Mouse (Mus musculus): ENCODE measurements around the gene Gpr55.

The Gpr55 gene

DNA sequence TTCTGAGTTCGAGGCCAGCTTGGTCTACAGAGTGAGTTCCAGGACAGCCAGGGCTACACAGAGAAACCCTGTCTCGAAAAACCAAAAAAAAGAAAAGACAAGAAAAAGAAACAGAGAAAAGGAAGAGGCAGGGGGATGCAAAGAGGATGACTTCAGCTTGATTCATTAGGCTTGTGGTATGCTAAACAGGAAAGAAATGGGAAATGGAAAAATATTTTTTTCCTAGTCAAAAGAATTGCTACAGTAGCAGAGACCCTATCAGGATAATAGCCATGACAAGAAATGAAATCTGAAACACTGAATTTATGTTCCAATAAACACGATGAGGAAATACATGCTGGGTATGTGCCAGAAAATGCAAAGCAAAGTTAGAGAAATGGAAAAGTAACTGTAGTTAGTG is 5.7 kb downstream of the Gpr55 start:
- Histone ChIP-seq H3K4me3 (replicated peaks; ENCODE audit: low read length) (no peak overlapping the region), H3K4me1 (replicated peaks; ENCODE audit: low read depth, low read length) (no peaks in the 10 kb centered on the region; the same call in 1 of the 2 replicates), H3K9me3 (ENCODE audit: low read length) (no peaks in the 10 kb centered on the region), H3K27me3 (ENCODE audit: insufficient read depth, low read length) (peaks cover 11% of the 10 kb centered on the region), H3K36me3 (ENCODE audit: insufficient read depth, low read length) (no peaks in the 10 kb centered on the region)
- TF ChIP-seq NANOG (IDR thresholded peaks at IDR 0.05; ENCODE audit: borderline replicate concordance, low read length) (no peak), POU5F1 (IDR thresholded peaks at IDR 0.05; ENCODE audit: borderline replicate concordance, low read length) (no peak), CTCF (conservative IDR thresholded peaks at IDR 0.05; ENCODE audit: low read length) (no peak)

DNA sequence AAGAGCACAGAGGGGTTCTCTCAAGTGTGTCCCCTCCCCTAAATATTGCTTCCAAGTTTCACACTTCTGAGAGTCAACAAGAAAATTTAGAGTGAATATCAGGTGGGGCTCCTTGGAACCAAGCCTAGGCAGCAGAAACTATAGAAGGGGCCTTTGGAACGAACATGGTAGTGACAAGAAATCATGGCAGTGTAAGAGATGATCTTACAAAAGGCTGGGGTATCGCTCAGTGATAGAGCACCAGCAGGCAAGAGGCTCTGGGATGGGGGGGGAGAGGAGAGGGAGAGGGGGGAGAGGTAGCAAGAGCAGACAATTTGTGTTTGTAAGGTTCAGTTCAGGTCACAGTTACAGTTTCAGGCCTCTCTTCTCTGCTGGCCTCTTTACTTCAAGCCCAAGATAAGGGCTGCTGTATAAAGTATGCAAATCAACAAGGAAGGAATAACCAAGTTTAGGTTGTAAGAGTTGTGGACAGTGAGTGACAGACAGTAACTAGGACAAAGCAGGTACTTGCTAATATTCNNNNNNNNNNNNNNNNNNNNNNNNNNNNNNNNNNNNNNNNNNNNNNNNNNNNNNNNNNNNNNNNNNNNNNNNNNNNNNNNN is 11.6 kb downstream of the Gpr55 start:
- TF ChIP-seq POU5F1 (IDR thresholded peaks at IDR 0.05; ENCODE audit: borderline replicate concordance, low read length) (no peak), CTCF (conservative IDR thresholded peaks at IDR 0.05; ENCODE audit: low read length) (no peak), NANOG (IDR thresholded peaks at IDR 0.05; ENCODE audit: borderline replicate concordance, low read length) (no peak)
- Histone ChIP-seq H3K4me3 (replicated peaks; ENCODE audit: low read length) (no peak overlapping the region), H3K9me3 (ENCODE audit: low read length) (peaks cover 8% of the 10 kb centered on the region; the same call in 1 of the 2 replicates), H3K27me3 (ENCODE audit: insufficient read depth, low read length) (no peaks in the 10 kb centered on the region), H3K4me1 (replicated peaks; ENCODE audit: low read depth, low read length) (no peaks in the 10 kb centered on the region), H3K36me3 (ENCODE audit: insufficient read depth, low read length) (no peaks in the 10 kb centered on the region)

DNA sequence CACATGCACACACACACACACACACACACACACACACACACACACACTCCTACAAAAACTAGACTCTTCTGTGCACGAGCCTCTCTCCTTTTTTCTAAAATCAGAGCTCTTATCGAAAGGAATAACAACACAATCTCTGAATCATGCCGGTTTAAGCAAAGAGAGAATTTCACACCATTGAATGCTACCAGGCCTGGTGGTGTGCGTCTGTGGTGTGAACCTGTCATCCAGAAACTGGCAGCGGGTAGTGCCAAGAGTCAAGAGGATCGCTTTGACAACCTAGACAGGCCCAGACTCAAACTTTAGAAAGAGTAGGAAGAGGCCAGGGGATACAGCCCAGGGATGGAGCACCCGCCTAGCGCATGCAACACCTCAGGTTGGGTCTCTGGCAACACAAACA is 18.5 kb downstream of the Gpr55 start:
- Histone ChIP-seq H3K9me3 (ENCODE audit: low read length) (peaks cover 8% of the 10 kb centered on the region; the same call in 1 of the 2 replicates), H3K36me3 (ENCODE audit: insufficient read depth, low read length) (no peaks in the 10 kb centered on the region), H3K4me1 (replicated peaks; ENCODE audit: low read depth, low read length) (no peaks in the 10 kb centered on the region), H3K4me3 (replicated peaks; ENCODE audit: low read length) (no peak overlapping the region), H3K27me3 (ENCODE audit: insufficient read depth, low read length) (peaks cover 38% of the 10 kb centered on the region)
- TF ChIP-seq POU5F1 (IDR thresholded peaks at IDR 0.05; ENCODE audit: borderline replicate concordance, low read length) (no peak), NANOG (IDR thresholded peaks at IDR 0.05; ENCODE audit: borderline replicate concordance, low read length) (no peak), CTCF (conservative IDR thresholded peaks at IDR 0.05; ENCODE audit: low read length) (no peak)

DNA sequence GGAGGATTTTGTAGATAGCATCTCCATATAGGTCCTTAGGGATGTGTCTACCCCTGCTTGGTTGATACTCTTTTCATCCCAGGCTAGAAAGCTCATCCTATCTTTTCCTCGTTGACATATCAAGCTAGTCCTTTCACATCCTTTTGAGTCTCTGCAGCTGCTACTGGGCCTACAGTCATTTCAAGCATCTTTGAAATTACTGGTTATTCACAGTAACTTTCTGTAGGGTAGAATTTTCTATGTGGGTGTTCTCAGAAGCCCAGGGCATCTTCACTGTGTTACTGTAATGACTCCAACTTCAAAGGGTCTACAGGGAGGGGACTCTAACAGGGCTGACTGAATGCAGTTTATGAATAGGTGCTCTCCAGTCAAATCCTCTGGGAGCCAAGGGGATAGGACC is 23.5 kb downstream of the Gpr55 start:
- no peak overlapping the region for H3K4me3 ChIP-seq (replicated peaks; ENCODE audit: low read length)
- H3K27me3 ChIP-seq (ENCODE audit: insufficient read depth, low read length): peaks cover 43% of the 10 kb centered on the region
- TF ChIP-seq NANOG (IDR thresholded peaks at IDR 0.05; ENCODE audit: borderline replicate concordance, low read length): no peak
- no peak for TF ChIP-seq CTCF (conservative IDR thresholded peaks at IDR 0.05; ENCODE audit: low read length)
- no peak for TF ChIP-seq POU5F1 (IDR thresholded peaks at IDR 0.05; ENCODE audit: borderline replicate concordance, low read length)
- no peaks in the 10 kb centered on the region for H3K36me3 ChIP-seq (ENCODE audit: insufficient read depth, low read length)
- H3K4me1 ChIP-seq (replicated peaks; ENCODE audit: low read depth, low read length): peaks cover 13% of the 10 kb centered on the region
- H3K9me3 ChIP-seq (ENCODE audit: low read length): peaks cover 12% of the 10 kb centered on the region

DNA sequence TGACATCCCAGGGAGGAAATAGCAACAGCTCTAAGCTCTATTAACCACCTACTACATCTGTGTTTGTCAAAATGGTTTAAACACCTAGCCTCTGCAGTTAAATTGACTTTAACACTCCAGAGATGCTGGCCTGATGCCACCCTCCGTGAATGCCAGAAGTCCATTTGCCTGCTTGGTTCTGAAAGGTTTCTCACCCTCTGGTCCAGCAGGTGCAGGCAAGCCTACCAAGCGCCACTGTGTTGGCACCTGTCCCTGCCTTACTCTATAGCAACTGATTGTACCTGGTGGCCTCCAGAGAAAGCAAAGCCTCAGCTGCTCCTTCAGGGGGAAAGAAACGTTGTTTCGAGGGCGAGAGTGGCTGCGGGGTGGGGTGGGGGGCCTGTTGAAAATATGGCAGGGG is 24.5 kb downstream of the Gpr55 start:
- TF ChIP-seq CTCF (conservative IDR thresholded peaks at IDR 0.05; ENCODE audit: low read length): no peak
- TF ChIP-seq POU5F1 (IDR thresholded peaks at IDR 0.05; ENCODE audit: borderline replicate concordance, low read length): no peak
- TF ChIP-seq NANOG (IDR thresholded peaks at IDR 0.05; ENCODE audit: borderline replicate concordance, low read length): no peak
- Histone ChIP-seq H3K36me3 (ENCODE audit: insufficient read depth, low read length) (no peaks in the 10 kb centered on the region), H3K4me1 (replicated peaks; ENCODE audit: low read depth, low read length) (peaks cover 13% of the 10 kb centered on the region), H3K27me3 (ENCODE audit: insufficient read depth, low read length) (peaks cover 36% of the 10 kb centered on the region), H3K9me3 (ENCODE audit: low read length) (peaks cover 21% of the 10 kb centered on the region), H3K4me3 (replicated peaks; ENCODE audit: low read length) (no peak overlapping the region)

DNA sequence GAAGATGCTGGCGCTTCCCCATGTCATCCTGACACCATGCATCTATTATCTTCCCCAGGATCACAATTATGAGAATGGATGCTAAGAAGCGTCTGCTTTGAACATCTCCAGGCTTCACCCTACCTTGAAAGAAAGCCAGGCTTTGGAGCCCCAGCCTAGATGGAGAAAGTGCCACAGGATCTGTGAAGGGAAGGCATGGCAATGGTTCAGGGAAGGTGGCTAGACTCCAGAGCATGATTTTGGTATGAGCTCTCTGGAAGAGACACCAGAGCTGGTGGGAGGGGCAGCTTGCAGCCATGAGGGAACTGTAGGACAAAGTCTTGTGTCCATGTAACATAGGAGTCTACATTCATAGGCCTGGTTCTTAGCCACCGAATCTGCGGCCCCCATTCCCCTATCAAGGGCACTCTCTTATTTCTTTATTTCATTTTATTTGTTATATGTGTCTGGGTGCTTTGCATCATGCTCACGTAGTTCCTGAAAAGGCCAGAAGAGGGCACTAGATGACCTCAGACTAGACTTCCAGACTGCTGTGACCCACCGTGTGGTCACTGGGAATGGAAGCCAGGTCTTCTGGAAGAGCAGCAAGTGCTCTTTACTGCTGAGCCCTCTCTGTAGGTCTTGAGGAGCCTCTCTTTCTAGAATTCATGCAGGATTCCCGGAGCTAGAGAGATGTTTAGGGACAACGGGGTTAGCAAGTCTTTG is 25.5 kb downstream of the Gpr55 start:
- Histone ChIP-seq H3K4me3 (replicated peaks; ENCODE audit: low read length) (no peak overlapping the region), H3K4me1 (replicated peaks; ENCODE audit: low read depth, low read length) (peaks cover 13% of the 10 kb centered on the region), H3K36me3 (ENCODE audit: insufficient read depth, low read length) (no peaks in the 10 kb centered on the region), H3K27me3 (ENCODE audit: insufficient read depth, low read length) (peaks cover 30% of the 10 kb centered on the region), H3K9me3 (ENCODE audit: low read length) (peaks cover 31% of the 10 kb centered on the region)
- TF ChIP-seq CTCF (conservative IDR thresholded peaks at IDR 0.05; ENCODE audit: low read length): peak; percentile 91
- TF ChIP-seq POU5F1 (IDR thresholded peaks at IDR 0.05; ENCODE audit: borderline replicate concordance, low read length): no peak

DNA sequence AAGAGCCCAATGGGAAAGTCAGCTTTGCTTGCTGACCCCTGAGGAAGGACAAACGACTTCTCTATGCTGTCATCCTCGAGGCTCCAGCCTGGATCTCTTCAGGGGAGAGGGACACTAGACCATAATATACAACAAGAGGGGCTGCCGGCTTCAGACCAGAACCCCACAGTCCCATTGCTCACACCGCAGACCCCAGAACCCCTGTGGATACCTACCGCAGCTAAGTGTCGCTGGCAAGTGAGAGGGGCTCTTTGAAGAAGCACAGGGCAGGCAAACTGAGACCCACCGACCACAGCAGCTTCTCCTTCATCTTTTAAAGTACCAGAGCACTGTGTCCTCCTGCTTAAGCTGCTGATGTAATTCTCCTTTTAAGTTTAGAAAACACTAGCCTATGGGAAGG is 26.2 kb downstream of the Gpr55 start:
- peaks cover 13% of the 10 kb centered on the region for H3K4me1 ChIP-seq (replicated peaks; ENCODE audit: low read depth, low read length)
- H3K9me3 ChIP-seq (ENCODE audit: low read length): peaks cover 32% of the 10 kb centered on the region
- no peaks in the 10 kb centered on the region for H3K36me3 ChIP-seq (ENCODE audit: insufficient read depth, low read length)
- peaks cover 23% of the 10 kb centered on the region for H3K27me3 ChIP-seq (ENCODE audit: insufficient read depth, low read length)
- TF ChIP-seq CTCF (conservative IDR thresholded peaks at IDR 0.05; ENCODE audit: low read length) (no peak), NANOG (IDR thresholded peaks at IDR 0.05; ENCODE audit: borderline replicate concordance, low read length) (no peak), POU5F1 (IDR thresholded peaks at IDR 0.05; ENCODE audit: borderline replicate concordance, low read length) (no peak)
- H3K4me3 ChIP-seq (replicated peaks; ENCODE audit: low read length): no peak overlapping the region

DNA sequence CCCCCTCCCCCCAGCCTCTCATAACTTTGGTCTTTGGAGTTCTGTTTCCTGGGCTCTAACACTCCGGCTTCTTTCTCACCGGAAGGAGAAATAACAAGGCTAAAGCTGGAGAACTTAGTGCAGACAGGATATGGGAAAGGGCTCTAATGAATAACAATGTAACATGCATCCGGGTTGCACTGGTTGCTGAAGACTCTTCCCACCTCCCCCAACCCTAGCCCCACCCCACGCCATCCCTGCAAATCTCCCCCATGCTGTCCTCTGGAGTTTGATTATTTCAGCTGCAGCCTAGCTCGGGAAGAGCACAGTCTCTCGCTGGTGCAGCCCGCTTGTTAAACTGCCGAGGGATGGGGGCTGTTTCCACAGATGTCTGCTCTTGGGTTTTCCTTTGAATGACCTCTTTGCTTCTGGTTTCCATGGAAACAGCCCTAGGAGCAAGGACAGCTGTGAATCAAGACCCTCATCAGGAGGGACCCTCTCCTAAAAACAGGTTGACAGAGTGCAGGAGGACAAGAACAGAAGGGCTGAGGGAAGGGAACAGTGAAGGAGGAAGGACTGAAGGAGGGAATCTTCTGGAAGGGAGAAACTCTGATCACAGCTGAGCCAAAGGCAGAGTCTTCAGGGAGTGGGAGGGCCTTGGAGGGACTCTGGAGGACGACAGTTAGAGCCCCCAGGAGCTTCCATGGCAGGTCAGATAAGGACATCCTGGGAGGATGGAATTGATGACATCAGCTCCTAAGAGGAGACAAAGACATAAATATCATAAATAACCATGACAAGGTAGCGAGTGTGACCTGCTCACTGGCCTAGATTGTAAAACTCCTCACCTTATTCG is 27.0 kb downstream of the Gpr55 start:
- no peak overlapping the region for H3K4me3 ChIP-seq (replicated peaks; ENCODE audit: low read length)
- H3K36me3 ChIP-seq (ENCODE audit: insufficient read depth, low read length): no peaks in the 10 kb centered on the region
- H3K9me3 ChIP-seq (ENCODE audit: low read length): peaks cover 32% of the 10 kb centered on the region
- peaks cover 13% of the 10 kb centered on the region for H3K4me1 ChIP-seq (replicated peaks; ENCODE audit: low read depth, low read length)
- peaks cover 15% of the 10 kb centered on the region for H3K27me3 ChIP-seq (ENCODE audit: insufficient read depth, low read length)
- TF ChIP-seq POU5F1 (IDR thresholded peaks at IDR 0.05; ENCODE audit: borderline replicate concordance, low read length): no peak
- TF ChIP-seq NANOG (IDR thresholded peaks at IDR 0.05; ENCODE audit: borderline replicate concordance, low read length): no peak
- no peak for TF ChIP-seq CTCF (conservative IDR thresholded peaks at IDR 0.05; ENCODE audit: low read length)

All from E14TG2a.4 (cell line).